Mouse (Mus musculus): ENCODE results near the gene Rnf151. TPM values are rescaled to one million over a fixed set of nuclear protein-coding genes. Genes with fewer than 3 reads are reported as not detected.

The Rnf151 gene
- polyA plus RNA-seq, 1 experiment from 2014 or later: not detected

GRCm38 (mm10) chr17:24686514-24686913 lies 31.3 kb downstream of the Rnf151 start:
- H3K9me3 ChIP-seq (ENCODE audit: control insufficient read depth, low read length): no peaks in the 10 kb centered on the region
- no peak overlapping the region for H3K9ac ChIP-seq (replicated peaks; ENCODE audit: low read depth, low read length)
- no peak overlapping the region for H3K4me2 ChIP-seq (ENCODE audit: low read depth, low read length)
- no peak for ATAC-seq (ENCODE audit: low read depth)
- H3K27ac ChIP-seq (ENCODE audit: low read depth, low read length): no peak overlapping the region
- H3K27me3 ChIP-seq (ENCODE audit: control insufficient read depth, insufficient read depth, low read length): peaks cover 13% of the 10 kb centered on the region
- peaks cover 15% of the 10 kb centered on the region; the same call in 1 of the 2 replicates for H3K4me1 ChIP-seq (ENCODE audit: control insufficient read depth, insufficient read depth, low read length)
- no peak overlapping the region for H3K4me3 ChIP-seq (ENCODE audit: low read depth, low read length)
- WGBS: 34% methylated on average over 16 of the region's 16 CpGs
- peaks cover under 1% of the 10 kb centered on the region; the same call in 1 of the 2 replicates for H3K36me3 ChIP-seq (ENCODE audit: control insufficient read depth, insufficient read depth, low read length)

GRCm38 (mm10) chr17:24677500-24678080 lies 40.3 kb downstream of the Rnf151 start:
- Histone ChIP-seq H3K27me3 (ENCODE audit: control insufficient read depth, insufficient read depth, low read length) (no peaks in the 10 kb centered on the region), H3K4me1 (ENCODE audit: control insufficient read depth, insufficient read depth, low read length) (no peaks in the 10 kb centered on the region), H3K9ac (replicated peaks; ENCODE audit: low read depth, low read length) (no peak overlapping the region), H3K9me3 (ENCODE audit: control insufficient read depth, low read length) (no peaks in the 10 kb centered on the region), H3K4me2 (ENCODE audit: low read depth, low read length) (no peak overlapping the region), H3K27ac (ENCODE audit: low read depth, low read length) (no peak overlapping the region), H3K4me3 (ENCODE audit: low read depth, low read length) (no peak overlapping the region), H3K36me3 (ENCODE audit: control insufficient read depth, insufficient read depth, low read length) (peaks cover 49% of the 10 kb centered on the region)
- 91% methylated on average over 24 of the region's 24 CpGs for WGBS
- ATAC-seq (ENCODE audit: low read depth): no peak

- H3K4me1 ChIP-seq (ENCODE audit: control insufficient read depth, insufficient read depth, low read length): peaks cover 4% of the 10 kb centered on the region; the same call in 1 of the 2 replicates
- no peak overlapping the region for H3K27ac ChIP-seq (ENCODE audit: low read depth, low read length)
- ATAC-seq (ENCODE audit: low read depth): no peak
- H3K4me2 ChIP-seq (ENCODE audit: low read depth, low read length): no peak overlapping the region
- no peak overlapping the region for H3K9ac ChIP-seq (replicated peaks; ENCODE audit: low read depth, low read length)
- no peaks in the 10 kb centered on the region for H3K27me3 ChIP-seq (ENCODE audit: control insufficient read depth, insufficient read depth, low read length)
- H3K9me3 ChIP-seq (ENCODE audit: control insufficient read depth, low read length): no peaks in the 10 kb centered on the region
- peaks cover 49% of the 10 kb centered on the region for H3K36me3 ChIP-seq (ENCODE audit: control insufficient read depth, insufficient read depth, low read length)
- 92% methylated on average over 5 of the region's 5 CpGs for WGBS
- H3K4me3 ChIP-seq (ENCODE audit: low read depth, low read length): no peak overlapping the region
These were observed 41.0 kb downstream of the Rnf151 start for GRCm38 (mm10) chr17:24676877-24677276.

GRCm38 (mm10) chr17:24676187-24676586 lies 41.7 kb downstream of the Rnf151 start:
- Histone ChIP-seq H3K27me3 (ENCODE audit: control insufficient read depth, insufficient read depth, low read length) (no peaks in the 10 kb centered on the region), H3K4me2 (ENCODE audit: low read depth, low read length) (no peak overlapping the region), H3K27ac (ENCODE audit: low read depth, low read length) (no peak overlapping the region), H3K4me3 (ENCODE audit: low read depth, low read length) (no peak overlapping the region), H3K36me3 (ENCODE audit: control insufficient read depth, insufficient read depth, low read length) (peaks cover 45% of the 10 kb centered on the region), H3K9ac (replicated peaks; ENCODE audit: low read depth, low read length) (no peak overlapping the region), H3K4me1 (ENCODE audit: control insufficient read depth, insufficient read depth, low read length) (peaks cover 11% of the 10 kb centered on the region), H3K9me3 (ENCODE audit: control insufficient read depth, low read length) (no peaks in the 10 kb centered on the region)
- WGBS: 49% methylated on average over 2 of the region's 2 CpGs
- peak; percentile 19; the same call in 1 of the 2 replicates for ATAC-seq (ENCODE audit: low read depth)

GRCm38 (mm10) chr17:24674277-24674676 lies 43.6 kb downstream of the Rnf151 start:
- ATAC-seq (ENCODE audit: low read depth): no peak

GRCm38 (mm10) chr17:24672141-24672540 lies 45.7 kb downstream of the Rnf151 start:
- 0 out of 2 replicates have a peak overlapping the region, but pooled peaks have one; percentile 7 for H3K9ac ChIP-seq (replicated peaks; ENCODE audit: low read depth, low read length)
- no peak for ATAC-seq (ENCODE audit: low read depth)
- H3K4me3 ChIP-seq (ENCODE audit: low read depth, low read length): no peak overlapping the region
- WGBS: 38% methylated on average over 5 of the region's 5 CpGs
- H3K36me3 ChIP-seq (ENCODE audit: control insufficient read depth, insufficient read depth, low read length): peaks cover 9% of the 10 kb centered on the region
- no peaks in the 10 kb centered on the region for H3K27me3 ChIP-seq (ENCODE audit: control insufficient read depth, insufficient read depth, low read length)
- no peak overlapping the region for H3K27ac ChIP-seq (ENCODE audit: low read depth, low read length)
- no peaks in the 10 kb centered on the region for H3K9me3 ChIP-seq (ENCODE audit: control insufficient read depth, low read length)
- peaks cover 22% of the 10 kb centered on the region for H3K4me1 ChIP-seq (ENCODE audit: control insufficient read depth, insufficient read depth, low read length)
- no peak overlapping the region; the same call in 1 of the 2 replicates for H3K4me2 ChIP-seq (ENCODE audit: low read depth, low read length)

More at GRCm38 (mm10) chr17:24674277-24674676, 43.6 kb downstream of the Rnf151 start:
- 91% methylated on average over 7 of the region's 7 CpGs for WGBS
- H3K4me1 ChIP-seq (ENCODE audit: control insufficient read depth, insufficient read depth, low read length): peaks cover 22% of the 10 kb centered on the region
- no peaks in the 10 kb centered on the region for H3K27me3 ChIP-seq (ENCODE audit: control insufficient read depth, insufficient read depth, low read length)
- no peak overlapping the region for H3K9ac ChIP-seq (replicated peaks; ENCODE audit: low read depth, low read length)
- no peak overlapping the region for H3K27ac ChIP-seq (ENCODE audit: low read depth, low read length)
- no peak overlapping the region for H3K4me3 ChIP-seq (ENCODE audit: low read depth, low read length)
- H3K4me2 ChIP-seq (ENCODE audit: low read depth, low read length): no peak overlapping the region
- no peaks in the 10 kb centered on the region for H3K9me3 ChIP-seq (ENCODE audit: control insufficient read depth, low read length)
- peaks cover 27% of the 10 kb centered on the region for H3K36me3 ChIP-seq (ENCODE audit: control insufficient read depth, insufficient read depth, low read length)

- WGBS: 83% methylated on average over 5 of the region's 5 CpGs
These were observed 46.5 kb downstream of the Rnf151 start for GRCm38 (mm10) chr17:24671346-24671745.

GRCm38 (mm10) chr17:24670246-24670844 lies 47.5 kb downstream of the Rnf151 start:
- Histone ChIP-seq H3K4me1 (ENCODE audit: control insufficient read depth, insufficient read depth, low read length) (peaks cover 22% of the 10 kb centered on the region), H3K27me3 (ENCODE audit: control insufficient read depth, insufficient read depth, low read length) (no peaks in the 10 kb centered on the region), H3K9ac (replicated peaks; ENCODE audit: low read depth, low read length) (peak overlapping the region; percentile 93), H3K9me3 (ENCODE audit: control insufficient read depth, low read length) (no peaks in the 10 kb centered on the region), H3K4me3 (ENCODE audit: low read depth, low read length) (peak overlapping the region; percentile 92), H3K4me2 (ENCODE audit: low read depth, low read length) (peak overlapping the region; percentile 67), H3K27ac (ENCODE audit: low read depth, low read length) (peak overlapping the region; percentile 85), H3K36me3 (ENCODE audit: control insufficient read depth, insufficient read depth, low read length) (no peaks in the 10 kb centered on the region)
- WGBS: 13% methylated on average over 8 of the region's 8 CpGs
- ATAC-seq (ENCODE audit: low read depth): no peak

More at GRCm38 (mm10) chr17:24671346-24671745, 46.5 kb downstream of the Rnf151 start:
- Histone ChIP-seq H3K9ac (replicated peaks; ENCODE audit: low read depth, low read length) (0 out of 2 replicates have a peak overlapping the region, but pooled peaks have one; percentile 7), H3K4me2 (ENCODE audit: low read depth, low read length) (peak overlapping the region; percentile 67; the same call in 1 of the 2 replicates), H3K4me3 (ENCODE audit: low read depth, low read length) (no peak overlapping the region), H3K4me1 (ENCODE audit: control insufficient read depth, insufficient read depth, low read length) (peaks cover 22% of the 10 kb centered on the region), H3K9me3 (ENCODE audit: control insufficient read depth, low read length) (no peaks in the 10 kb centered on the region), H3K36me3 (ENCODE audit: control insufficient read depth, insufficient read depth, low read length) (0 out of 2 replicates have a peak, but pooled peaks cover 1% of the 10 kb centered on the region), H3K27me3 (ENCODE audit: control insufficient read depth, insufficient read depth, low read length) (no peaks in the 10 kb centered on the region), H3K27ac (ENCODE audit: low read depth, low read length) (no peak overlapping the region)
- ATAC-seq (ENCODE audit: low read depth): no peak
